Mouse (Mus musculus) stomach, embryonic 14.5 days (tissue): ENCODE data around the gene Cdk6. TPM values are rescaled to one million over a fixed set of nuclear protein-coding genes. Genes with fewer than 3 reads are reported as not detected.

Source experiments
- ATAC-seq: fragments of 200-750 bp; cut with Nextera tagmentation; 2 replicates; pipeline ENCODE4 v1.8.0; 2017; ENCODE audit warnings: low read depth, moderate TSS enrichment; ENCODE audit not compliant: insufficient number of reproducible peaks, insufficient read depth, low FRiP score
- H3K27ac ChIP-seq: fragments of 300-500 bp; sonication (generic); 2 replicates; pipeline ENCODE4 v1.5.1; 2014; ENCODE audit warnings: mild to moderate bottlenecking, low read length, moderate library complexity, mixed read lengths
- H3K27me3 ChIP-seq: fragments of 300-500 bp; sonication (generic); 2 replicates; pipeline ENCODE4 v1.6.1; 2014; ENCODE audit warnings: low read length, control low read depth, mixed read lengths; ENCODE audit not compliant: control insufficient read depth, insufficient read depth
- H3K36me3 ChIP-seq: fragments of 300-500 bp; sonication (generic); 2 replicates; pipeline ENCODE4 v1.6.1; 2014; ENCODE audit warnings: mild to moderate bottlenecking, control low read depth, low read length, moderate library complexity, mixed read lengths; ENCODE audit not compliant: control insufficient read depth, insufficient read depth
- H3K4me1 ChIP-seq: fragments of 300-500 bp; sonication (generic); 2 replicates; pipeline ENCODE4 v1.6.1; 2014; ENCODE audit warnings: low read length, control low read depth, mixed read lengths; ENCODE audit not compliant: control insufficient read depth, insufficient read depth
- H3K4me2 ChIP-seq: fragments of 300-500 bp; sonication (generic); replicated peaks from 2 replicates; pipeline ENCODE4 v1.6.1; 2014; ENCODE audit warnings: low read depth, low read length, control low read depth
- H3K4me3 ChIP-seq: fragments of 300-500 bp; sonication (generic); 2 replicates; pipeline ENCODE4 v1.5.1; 2014; ENCODE audit warnings: low read depth, low read length, control low read depth
- H3K9ac ChIP-seq: fragments of 300-500 bp; sonication (generic); replicated peaks from 2 replicates; pipeline ENCODE4 v1.6.1; 2014; ENCODE audit warnings: low read depth, mild to moderate bottlenecking, control low read depth, low read length, moderate library complexity, mixed read lengths
- H3K9me3 ChIP-seq: fragments of 300-500 bp; sonication (generic); 2 replicates; pipeline ENCODE4 v1.6.1; 2016; ENCODE audit warnings: low read depth, low read length, control low read depth; ENCODE audit not compliant: control insufficient read depth
- WGBS: fragments of 180-500 bp; shearing (Covaris S2); extraction: QIAGEN DNeasy Blood & Tissue Kit; methylation state at CpG from one replicate; pipeline ENCODE4 v1.1.7; 2014; 5-methylcytosine and 5-hydroxymethylcytosine counted together
- polyA plus RNA-seq: library from polyadenylated mRNA; unstranded; fragments of >200 nt; fragmentation: Nextera tagmentation; extraction: Ambion mirVana; gene quantifications from 2 replicates; pipeline ENCODE4 v1.2.1, GENCODE M21; 2014

Gene Cdk6
- polyA plus RNA-seq, 1 experiment from 2014 or later: 36.8 TPM

GRCm38 (mm10) chr5:3480637-3481395 is 139.5 kb downstream of the Cdk6 start:
- ATAC-seq: no peak
- H3K4me2 ChIP-seq: no peak overlapping the region

GRCm38 (mm10) chr5:3482474-3482873 is 141.2 kb downstream of the Cdk6 start:
- Histone ChIP-seq H3K9ac (no peak overlapping the region), H3K4me1 (no peaks in the 10 kb centered on the region), H3K9me3 (no peaks in the 10 kb centered on the region), H3K4me2 (no peak overlapping the region), H3K27ac (no peak overlapping the region), H3K36me3 (no peaks in the 10 kb centered on the region), H3K4me3 (no peak overlapping the region), H3K27me3 (no peaks in the 10 kb centered on the region)
- 90% methylated on average over 7 of the region's 7 CpGs for WGBS
- no peak for ATAC-seq

More at GRCm38 (mm10) chr5:3480637-3481395, 139.5 kb downstream of the Cdk6 start:
- Histone ChIP-seq H3K27me3 (no peaks in the 10 kb centered on the region), H3K27ac (no peak overlapping the region), H3K36me3 (no peaks in the 10 kb centered on the region), H3K9ac (no peak overlapping the region), H3K4me3 (no peak overlapping the region), H3K9me3 (no peaks in the 10 kb centered on the region), H3K4me1 (no peaks in the 10 kb centered on the region)
- 96% methylated on average over 9 of the region's 9 CpGs for WGBS

DNA sequence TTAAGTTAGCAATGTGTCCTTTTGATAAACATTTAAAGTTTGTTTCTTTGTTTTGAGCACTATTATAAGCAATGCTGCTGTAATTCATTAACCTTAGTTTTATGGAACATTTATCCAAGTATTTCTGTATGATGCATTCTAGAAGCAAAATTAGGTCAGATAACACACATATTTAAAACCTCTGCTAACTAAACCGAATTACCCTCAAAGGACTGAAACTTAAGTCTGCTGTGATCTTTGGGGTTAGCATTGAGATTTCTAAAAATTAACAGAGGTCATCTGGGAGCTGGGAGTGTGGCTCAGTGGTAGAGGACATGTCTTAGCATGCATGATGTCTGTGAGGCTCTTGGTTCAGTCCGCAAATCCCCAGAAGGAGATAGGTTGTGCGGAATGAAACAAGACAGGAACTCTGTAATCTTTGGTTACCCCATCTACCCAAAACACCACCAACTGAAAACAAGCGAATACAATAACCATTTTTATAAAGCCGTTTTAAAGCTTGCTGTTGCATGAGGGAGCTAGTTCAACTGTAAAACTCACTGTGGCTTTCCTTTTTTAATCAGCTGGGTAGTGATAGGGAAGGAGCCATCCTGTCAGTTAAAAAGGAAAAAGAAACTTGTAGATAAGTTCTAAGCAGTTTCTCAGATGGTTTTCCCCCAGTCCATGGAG is 141.9 kb downstream of the Cdk6 start:
- ATAC-seq: no peak
- H3K36me3 ChIP-seq: no peaks in the 10 kb centered on the region

DNA sequence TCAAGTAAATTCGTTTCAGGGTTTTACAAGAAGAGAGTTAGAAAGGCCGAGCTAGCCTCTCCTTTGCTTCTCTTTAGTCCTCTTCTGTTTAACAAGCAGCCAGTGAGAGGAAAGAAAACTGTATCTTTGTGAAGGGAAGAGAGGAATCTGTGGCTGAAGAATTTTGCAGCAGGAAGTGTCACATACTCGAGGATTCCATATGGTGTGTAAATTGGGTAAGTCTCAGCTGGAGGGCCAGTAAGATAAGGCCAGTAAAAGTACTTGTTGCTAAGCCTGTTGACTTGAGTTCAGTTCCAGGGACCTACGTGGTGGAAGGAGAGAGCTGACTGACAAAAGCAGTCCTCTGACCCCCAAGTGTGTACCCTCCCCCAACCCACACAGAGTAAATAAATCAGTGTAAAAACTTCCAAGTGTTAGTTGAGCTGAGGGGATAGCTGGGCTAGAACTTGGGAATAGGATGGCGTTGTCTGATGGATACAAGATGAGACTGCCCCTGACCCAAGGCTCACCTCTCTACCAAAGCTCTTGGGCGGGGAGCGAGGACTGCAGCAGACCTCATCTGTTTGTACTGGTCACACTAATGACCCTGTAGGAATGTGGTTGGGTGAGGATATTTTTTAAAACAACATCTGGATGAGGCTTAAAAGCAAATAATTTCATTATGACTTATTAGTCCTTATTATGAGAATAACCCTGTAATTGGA is 145.4 kb downstream of the Cdk6 start:
- ATAC-seq: no peak
- no peak overlapping the region for H3K27ac ChIP-seq
- peaks cover 3% of the 10 kb centered on the region; the same call in 1 of the 2 replicates for H3K4me1 ChIP-seq
- no peak overlapping the region for H3K4me3 ChIP-seq
- 48% methylated on average over 7 of the region's 7 CpGs for WGBS
- H3K9me3 ChIP-seq: no peaks in the 10 kb centered on the region
- no peaks in the 10 kb centered on the region for H3K36me3 ChIP-seq
- H3K27me3 ChIP-seq: no peaks in the 10 kb centered on the region
- no peak overlapping the region for H3K4me2 ChIP-seq
- no peak overlapping the region for H3K9ac ChIP-seq

More for the DNA sequence above, 141.9 kb downstream of the Cdk6 start:
- Histone ChIP-seq H3K27me3 (no peaks in the 10 kb centered on the region), H3K9me3 (no peaks in the 10 kb centered on the region), H3K4me1 (peaks cover under 1% of the 10 kb centered on the region; the same call in 1 of the 2 replicates), H3K27ac (no peak overlapping the region), H3K9ac (no peak overlapping the region), H3K4me3 (no peak overlapping the region), H3K4me2 (no peak overlapping the region)
- WGBS: 94% methylated on average over 5 of the region's 5 CpGs

DNA sequence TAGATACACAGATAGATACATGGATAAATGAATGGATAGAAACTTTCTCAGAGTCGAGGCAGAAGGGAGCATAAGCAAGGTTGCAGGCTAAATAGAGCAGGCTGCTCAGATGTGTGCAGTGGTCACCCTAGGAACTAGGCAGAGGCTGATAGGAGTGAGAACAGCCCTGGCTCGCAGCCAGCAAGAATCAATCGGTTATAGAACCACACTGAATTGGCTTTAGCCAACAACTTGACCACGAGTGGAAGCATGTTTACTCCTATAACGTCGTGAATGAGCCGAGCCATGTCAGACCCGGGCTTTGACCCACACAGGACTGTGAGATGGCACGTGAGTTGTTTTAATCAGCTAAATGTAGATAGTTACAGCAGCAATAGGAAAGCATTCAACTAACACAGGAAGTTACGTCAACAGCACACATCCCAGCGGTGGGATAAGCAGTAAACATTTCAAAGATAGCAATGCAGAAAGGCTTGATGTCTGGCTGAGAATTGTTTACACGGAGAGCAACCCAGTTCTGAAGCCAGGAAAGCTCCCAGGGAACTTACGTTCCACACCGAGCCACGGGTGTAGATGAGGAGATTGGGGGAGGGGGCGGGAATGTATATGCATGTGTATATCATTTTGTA is 147.0 kb downstream of the Cdk6 start:
- peaks cover 3% of the 10 kb centered on the region; the same call in 1 of the 2 replicates for H3K4me1 ChIP-seq
- H3K27me3 ChIP-seq: no peaks in the 10 kb centered on the region
- H3K4me3 ChIP-seq: no peak overlapping the region
- no peaks in the 10 kb centered on the region for H3K9me3 ChIP-seq
- H3K4me2 ChIP-seq: no peak overlapping the region
- H3K36me3 ChIP-seq: no peaks in the 10 kb centered on the region
- H3K27ac ChIP-seq: no peak overlapping the region
- ATAC-seq: no peak
- WGBS: 67% methylated on average over 16 of the region's 16 CpGs
- H3K9ac ChIP-seq: no peak overlapping the region

- no peak overlapping the region for H3K4me2 ChIP-seq
- no peaks in the 10 kb centered on the region for H3K36me3 ChIP-seq
- no peaks in the 10 kb centered on the region for H3K27me3 ChIP-seq
- H3K9me3 ChIP-seq: no peaks in the 10 kb centered on the region
- peaks cover 3% of the 10 kb centered on the region; the same call in 1 of the 2 replicates for H3K4me1 ChIP-seq
- no peak overlapping the region for H3K9ac ChIP-seq
- H3K27ac ChIP-seq: no peak overlapping the region
- 93% methylated on average over 3 of the region's 3 CpGs for WGBS
- ATAC-seq: no peak
- no peak overlapping the region for H3K4me3 ChIP-seq
Observed at GRCm38 (mm10) chr5:3490358-3490757, 149.1 kb downstream of the Cdk6 start.

GRCm38 (mm10) chr5:3491084-3491483 is 149.8 kb downstream of the Cdk6 start:
- no peaks in the 10 kb centered on the region for H3K27me3 ChIP-seq
- ATAC-seq: peak; percentile 63; the same call in 1 of the 2 replicates
- H3K9me3 ChIP-seq: no peaks in the 10 kb centered on the region
- no peak overlapping the region for H3K4me2 ChIP-seq
- no peak overlapping the region; the same call in 1 of the 2 replicates for H3K27ac ChIP-seq
- 45% methylated on average over 9 of the region's 9 CpGs for WGBS
- H3K4me3 ChIP-seq: no peak overlapping the region
- no peak overlapping the region for H3K9ac ChIP-seq
- no peaks in the 10 kb centered on the region for H3K36me3 ChIP-seq
- H3K4me1 ChIP-seq: peaks cover 3% of the 10 kb centered on the region; the same call in 1 of the 2 replicates

- no peak overlapping the region for H3K27ac ChIP-seq
- H3K9me3 ChIP-seq: no peaks in the 10 kb centered on the region
- H3K27me3 ChIP-seq: no peaks in the 10 kb centered on the region
- no peak overlapping the region for H3K4me3 ChIP-seq
- peaks cover 3% of the 10 kb centered on the region; the same call in 1 of the 2 replicates for H3K4me1 ChIP-seq
- no peaks in the 10 kb centered on the region for H3K36me3 ChIP-seq
- H3K9ac ChIP-seq: no peak overlapping the region
- ATAC-seq: no peak
- no peak overlapping the region for H3K4me2 ChIP-seq
- WGBS: 54% methylated on average over 5 of the region's 5 CpGs
Observed at GRCm38 (mm10) chr5:3491883-3492282, 150.6 kb downstream of the Cdk6 start.
